Mouse (Mus musculus): Measurements from ENCODE around the gene Spindoc.
A peak's percentile ranks its signal among the peaks of the same experiment; 100 is the strongest.
"Not testable (repeated sequence)": the region's sequence is repeated elsewhere in the genome, so short reads cannot be mapped to it uniquely, and the experiment has no call there.

The Spindoc gene

GRCm38 (mm10) chr19:7400635-7401034 lies 17.8 kb upstream of the Spindoc start:
- no peak for DNase-seq (ENCODE audit: low spot score in 2 of 2)

GRCm38 (mm10) chr19:7398898-7399297 lies 16.1 kb upstream of the Spindoc start:
- DNase-seq (ENCODE audit: low spot score in 2 of 2): not testable (repeated sequence)

GRCm38 (mm10) chr19:7396867-7397826 lies 14.4 kb upstream of the Spindoc start:
- DNase-seq (ENCODE audit: low spot score in 2 of 2): not testable (repeated sequence)

GRCm38 (mm10) chr19:7388488-7388887 lies 5.7 kb upstream of the Spindoc start:
- DNase-seq (ENCODE audit: low spot score in 2 of 2): no peak

GRCm38 (mm10) chr19:7386042-7386441 lies 3.2 kb upstream of the Spindoc start:
- DNase-seq (ENCODE audit: low spot score in 2 of 2): no peak

GRCm38 (mm10) chr19:7382248-7382902 lies 419 bp downstream of the Spindoc start:
- DNase-seq (ENCODE audit: low spot score in 2 of 2): peak; percentile 53 to 78

GRCm38 (mm10) chr19:7381906-7382247 lies 917 bp downstream of the Spindoc start:
- no peak for DNase-seq (ENCODE audit: low spot score in 2 of 2)

GRCm38 (mm10) chr19:7377639-7378038 lies 5.2 kb downstream of the Spindoc start:
- DNase-seq (ENCODE audit: low spot score in 2 of 2): no peak

- no peak for DNase-seq (ENCODE audit: low spot score in 2 of 2)
Measured at GRCm38 (mm10) chr19:7374491-7374890, 8.3 kb downstream of the Spindoc start.

GRCm38 (mm10) chr19:7369469-7369868 lies 13.3 kb downstream of the Spindoc start:
- DNase-seq (ENCODE audit: low spot score in 2 of 2): not testable (repeated sequence)

GRCm38 (mm10) chr19:7353636-7354035 lies 29.2 kb downstream of the Spindoc start:
- no peak for DNase-seq (ENCODE audit: low spot score in 2 of 2)

- no peak for DNase-seq (ENCODE audit: low spot score in 2 of 2)
Measured at GRCm38 (mm10) chr19:7352809-7353495, 29.8 kb downstream of the Spindoc start.

GRCm38 (mm10) chr19:7349993-7350392 lies 32.8 kb downstream of the Spindoc start:
- no peak for DNase-seq (ENCODE audit: low spot score in 2 of 2)

GRCm38 (mm10) chr19:7345235-7345755 lies 37.5 kb downstream of the Spindoc start:
- peak in 1 of 2 experiments; percentile 23 for DNase-seq (ENCODE audit: low spot score in 2 of 2)

GRCm38 (mm10) chr19:7342646-7343045 lies 40.1 kb downstream of the Spindoc start:
- no peak for DNase-seq (ENCODE audit: low spot score in 2 of 2)

GRCm38 (mm10) chr19:7341512-7342397 lies 41.0 kb downstream of the Spindoc start, which contains the start of gene Mark2:
TSS of gene Mark2 (minus strand) at chr19:7341860.
- peak; percentile 99 for DNase-seq (ENCODE audit: low spot score in 2 of 2)

GRCm38 (mm10) chr19:7340780-7341475 lies 41.9 kb downstream of the Spindoc start:
- DNase-seq (ENCODE audit: low spot score in 2 of 2): peak in 1 of 2 experiments; percentile 85

GRCm38 (mm10) chr19:7340371-7340779 lies 42.4 kb downstream of the Spindoc start:
- DNase-seq (ENCODE audit: low spot score in 2 of 2): peak in 1 of 2 experiments; percentile 71

GRCm38 (mm10) chr19:7339867-7340266 lies 42.9 kb downstream of the Spindoc start:
- no peak for DNase-seq (ENCODE audit: low spot score in 2 of 2)

GRCm38 (mm10) chr19:7339026-7339425 lies 43.8 kb downstream of the Spindoc start:
- DNase-seq (ENCODE audit: low spot score in 2 of 2): no peak

Measured in spleen, postnatal 4 days (tissue).